Mouse (Mus musculus): ENCODE measurements around the gene Vmn1r14. TPM values are rescaled to one million over a fixed set of nuclear protein-coding genes. Genes with fewer than 3 reads are reported as not detected.

Vmn1r14 gene
- total RNA-seq, 1 experiment, result 0.04 TPM

DNA sequence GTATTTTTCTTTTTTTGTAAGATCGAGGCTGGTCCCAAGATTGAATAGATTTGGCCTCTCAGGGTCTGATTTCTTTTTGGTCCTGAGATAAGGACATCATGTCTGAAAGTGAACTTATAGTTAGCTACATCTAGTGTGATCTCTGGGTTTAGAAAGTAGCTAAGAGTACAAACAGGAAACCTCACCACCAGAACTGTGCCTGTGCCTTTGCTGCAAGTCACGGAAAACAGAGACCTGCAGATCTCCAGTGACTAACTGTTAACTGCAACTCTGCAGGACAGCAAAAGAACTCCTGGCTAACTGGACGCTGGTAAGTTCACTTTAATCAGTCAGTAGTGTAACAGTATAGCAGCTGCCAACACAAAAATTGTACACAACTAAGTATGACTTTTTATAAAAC, 40.4 kb downstream of the Vmn1r14 start:
- no peak for DNase-seq (ENCODE audit: low read depth, low spot score)
- in situ Hi-C loops (cut with MboI; ENCODE audit: low sequenced_read_pairs in 2 of 2, unreplicated experiment in 2 of 2), result no loop called here
- Histone ChIP-seq H3K9me3 (ENCODE audit: control insufficient read depth, insufficient read depth, low read depth, low read length) (no peaks in the 10 kb centered on the region), H3K9ac (ENCODE audit: insufficient read depth, low read depth, low read length, poor library complexity, severe bottlenecking) (no peak overlapping the region), H3K4me1 (ENCODE audit: control insufficient read depth in 2 of 2, insufficient read depth in 2 of 2, low read length in 2 of 2, poor library complexity in 1 of 2) (no peaks in the 10 kb centered on the region), H3K36me3 (ENCODE audit: control insufficient read depth, insufficient read depth, low read length, poor library complexity, severe bottlenecking) (no peaks in the 10 kb centered on the region), H3K4me3 (ENCODE audit: insufficient read depth in 1 of 2, low read depth in 1 of 2, low read length in 2 of 2, poor library complexity in 1 of 2, severe bottlenecking in 1 of 2) (no peak overlapping the region), H3K27ac (ENCODE audit: insufficient read depth, low read depth, low read length, poor library complexity, severe bottlenecking) (no peak overlapping the region)
- TF ChIP-seq HCFC1 (IDR thresholded peaks at IDR 0.05; ENCODE audit: borderline replicate concordance, insufficient read depth, low read length) (no peak), ZC3H11A (IDR thresholded peaks at IDR 0.05; ENCODE audit: borderline replicate concordance, low read depth, low read length) (no peak), CHD2 (IDR thresholded peaks at IDR 0.05; ENCODE audit: low read depth, low read length) (no peak), MAFK (IDR thresholded peaks at IDR 0.05; ENCODE audit: insufficient read depth, low read depth, low read length) (no peak), ZNF384 (IDR thresholded peaks at IDR 0.05; ENCODE audit: low read depth, low read length) (no peak)

DNA sequence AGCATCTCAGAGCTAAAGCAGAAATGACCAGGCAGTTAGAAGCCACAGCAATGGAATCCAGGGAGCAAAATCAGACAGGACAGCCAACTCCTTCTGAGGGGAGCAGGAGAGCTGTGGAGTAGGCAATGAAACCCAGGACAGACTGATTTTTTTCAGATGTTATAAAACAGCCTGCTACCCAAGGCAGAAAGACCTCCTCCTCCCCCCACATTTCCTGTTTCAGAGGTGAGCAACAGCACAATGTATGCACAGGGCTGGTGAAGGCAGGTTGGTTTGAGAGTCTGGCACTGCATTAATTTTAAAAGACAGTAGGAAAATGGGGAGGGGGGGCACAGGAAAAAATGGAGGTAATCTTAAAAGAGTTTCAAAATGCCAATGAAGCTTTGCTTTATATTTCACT, 41.0 kb downstream of the Vmn1r14 start:
- Histone ChIP-seq H3K4me1 (ENCODE audit: control insufficient read depth in 2 of 2, insufficient read depth in 2 of 2, low read length in 2 of 2, poor library complexity in 1 of 2) (no peaks in the 10 kb centered on the region), H3K27ac (ENCODE audit: insufficient read depth, low read depth, low read length, poor library complexity, severe bottlenecking) (no peak overlapping the region), H3K9me3 (ENCODE audit: control insufficient read depth, insufficient read depth, low read depth, low read length) (no peaks in the 10 kb centered on the region), H3K9ac (ENCODE audit: insufficient read depth, low read depth, low read length, poor library complexity, severe bottlenecking) (no peak overlapping the region), H3K36me3 (ENCODE audit: control insufficient read depth, insufficient read depth, low read length, poor library complexity, severe bottlenecking) (no peaks in the 10 kb centered on the region), H3K4me3 (ENCODE audit: insufficient read depth in 1 of 2, low read depth in 1 of 2, low read length in 2 of 2, poor library complexity in 1 of 2, severe bottlenecking in 1 of 2) (no peak overlapping the region)
- in situ Hi-C loops (cut with MboI; ENCODE audit: low sequenced_read_pairs in 2 of 2, unreplicated experiment in 2 of 2), result no loop called here
- TF ChIP-seq ZC3H11A (IDR thresholded peaks at IDR 0.05; ENCODE audit: borderline replicate concordance, low read depth, low read length) (no peak), ZNF384 (IDR thresholded peaks at IDR 0.05; ENCODE audit: low read depth, low read length) (no peak)
- no peak for DNase-seq (ENCODE audit: low read depth, low spot score)

DNA sequence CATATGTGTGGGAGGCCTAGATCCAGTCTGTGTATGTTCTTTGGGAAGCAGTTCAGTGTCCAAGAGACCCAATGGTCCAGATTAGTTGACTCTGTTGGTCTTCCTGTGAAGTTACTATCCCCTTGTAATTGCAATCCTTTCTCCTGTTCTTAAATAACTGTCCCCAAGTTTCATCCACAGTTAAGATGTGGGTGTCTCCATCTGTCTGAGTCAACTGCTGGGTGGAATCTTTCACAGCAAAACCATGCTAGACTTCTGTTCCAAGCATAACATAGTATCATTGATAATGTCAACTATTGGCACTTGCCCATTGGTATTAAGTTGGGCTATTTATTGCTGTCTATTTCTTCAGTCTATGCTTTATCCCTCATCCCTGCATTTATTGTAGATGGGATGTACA, 47.5 kb downstream of the Vmn1r14 start:
- no peak for TF ChIP-seq ZC3H11A (IDR thresholded peaks at IDR 0.05; ENCODE audit: borderline replicate concordance, low read depth, low read length)
- TF ChIP-seq CHD2 (IDR thresholded peaks at IDR 0.05; ENCODE audit: low read depth, low read length), result no peak
- no peak for TF ChIP-seq MAFK (IDR thresholded peaks at IDR 0.05; ENCODE audit: insufficient read depth, low read depth, low read length)
- no peak for TF ChIP-seq ZNF384 (IDR thresholded peaks at IDR 0.05; ENCODE audit: low read depth, low read length)
- TF ChIP-seq HCFC1 (IDR thresholded peaks at IDR 0.05; ENCODE audit: borderline replicate concordance, insufficient read depth, low read length), result no peak
- DNase-seq (ENCODE audit: low read depth, low spot score), result no peak
- Histone ChIP-seq H3K4me3 (ENCODE audit: insufficient read depth in 1 of 2, low read depth in 1 of 2, low read length in 2 of 2, poor library complexity in 1 of 2, severe bottlenecking in 1 of 2) (no peak overlapping the region), H3K27ac (ENCODE audit: insufficient read depth, low read depth, low read length, poor library complexity, severe bottlenecking) (no peak overlapping the region), H3K9me3 (ENCODE audit: control insufficient read depth, insufficient read depth, low read depth, low read length) (no peaks in the 10 kb centered on the region), H3K9ac (ENCODE audit: insufficient read depth, low read depth, low read length, poor library complexity, severe bottlenecking) (no peak overlapping the region), H3K4me1 (ENCODE audit: control insufficient read depth in 2 of 2, insufficient read depth in 2 of 2, low read length in 2 of 2, poor library complexity in 1 of 2) (no peaks in the 10 kb centered on the region), H3K36me3 (ENCODE audit: control insufficient read depth, insufficient read depth, low read length, poor library complexity, severe bottlenecking) (no peaks in the 10 kb centered on the region)
- in situ Hi-C loops (cut with MboI; ENCODE audit: low sequenced_read_pairs in 2 of 2, unreplicated experiment in 2 of 2), result no loop called here

Other genes starting within 250 kb of the Vmn1r14 start
- gene Vmn1r6, start 234.4 kb upstream of the Vmn1r14 start, total RNA-seq (2012; rRNA removed), result not detected in 2 replicates
- gene Vmn1r7, start 206.4 kb upstream of the Vmn1r14 start, total RNA-seq (2012; rRNA removed), result not detected in 2 replicates
- gene Vmn1r8, start 199.4 kb upstream of the Vmn1r14 start, total RNA-seq (2012; rRNA removed), result not detected in 2 replicates
- gene Vmn1r9, start 164.9 kb upstream of the Vmn1r14 start, total RNA-seq (2012; rRNA removed), result not detected in 2 replicates
- gene Vmn1r10, start 122.2 kb upstream of the Vmn1r14 start, total RNA-seq (2012; rRNA removed), result not detected in 2 replicates
- gene Vmn1r11, start 98.2 kb upstream of the Vmn1r14 start, total RNA-seq (2012; rRNA removed), result not detected in 2 replicates
- gene Vmn1r12, start 74.8 kb upstream of the Vmn1r14 start, total RNA-seq (2012; rRNA removed), result not detected in 2 replicates
- not detected in 2 replicates for gene Vmn1r13, start 28.4 kb upstream of the Vmn1r14 start, total RNA-seq (2012; rRNA removed)
- gene Vmn1r15, start 26.3 kb downstream of the Vmn1r14 start, total RNA-seq (2012; rRNA removed), result not detected in 2 replicates
- gene Vmn1r16, start 97.8 kb downstream of the Vmn1r14 start, total RNA-seq (2012; rRNA removed), result not detected in 2 replicates
- gene Vmn1r17, start 132.0 kb downstream of the Vmn1r14 start, total RNA-seq (2012; rRNA removed), result not detected in 2 replicates
- gene Vmn1r18, start 164.1 kb downstream of the Vmn1r14 start, total RNA-seq (2012; rRNA removed), result not detected in 2 replicates
- not detected in 2 replicates for gene Vmn1r19, start 172.1 kb downstream of the Vmn1r14 start, total RNA-seq (2012; rRNA removed)
- not detected in 2 replicates for gene Vmn1r20, start 197.2 kb downstream of the Vmn1r14 start, total RNA-seq (2012; rRNA removed)